Mouse (Mus musculus): ENCODE data around the gene Oaz1. TPM values are rescaled to one million over a fixed set of nuclear protein-coding genes. Genes with fewer than 3 reads are reported as not detected.
A peak's percentile ranks its signal among the peaks of the same experiment; 100 is the strongest.

The Oaz1 gene
- polyA plus RNA-seq, 1 experiment from 2014 or later = 1,701 TPM

DNA sequence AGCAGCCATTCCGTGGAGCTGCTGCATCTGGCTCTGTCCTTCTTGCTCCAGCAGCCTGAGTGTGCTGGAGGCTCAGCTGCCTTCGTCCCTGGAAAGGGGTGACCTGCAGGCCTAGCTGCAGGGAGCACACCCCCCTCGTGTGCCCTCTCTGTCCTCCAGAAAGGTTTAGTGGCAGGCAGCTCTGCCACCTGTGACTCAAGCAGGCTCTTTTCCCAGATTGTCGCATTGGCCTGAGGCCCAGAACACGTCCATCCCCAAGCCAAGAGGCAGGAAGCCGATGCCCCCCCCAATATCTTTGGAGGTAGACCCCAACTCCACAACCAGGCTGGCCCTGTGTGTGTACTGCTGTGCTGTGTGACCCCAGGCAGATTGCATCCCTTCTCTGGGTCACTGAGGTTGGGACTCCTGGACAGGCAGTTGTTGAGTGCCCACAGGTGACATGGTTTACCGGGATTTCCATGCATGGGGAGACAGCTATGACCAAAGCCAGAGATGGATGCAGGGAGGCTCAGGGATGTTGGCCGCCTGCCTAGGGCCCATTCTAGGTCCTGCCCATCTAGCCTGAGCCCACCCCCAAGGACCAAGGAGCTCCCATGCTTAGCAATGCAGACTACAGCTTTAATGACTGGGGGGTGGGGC, 18.7 kb downstream of the Oaz1 start:
- Histone ChIP-seq H3K36me3 (ENCODE audit: control insufficient read depth, insufficient read depth, low read length) (peaks cover 3% of the 10 kb centered on the region), H3K4me1 (ENCODE audit: control insufficient read depth, insufficient read depth, low read length) (peaks cover 5% of the 10 kb centered on the region; the same call in 1 of the 2 replicates), H3K4me2 (ENCODE audit: low read length) (no peak overlapping the region), H3K27me3 (replicated peaks; ENCODE audit: control insufficient read depth, insufficient read depth, low read length) (peaks cover 24% of the 10 kb centered on the region), H3K9me3 (replicated peaks; ENCODE audit: control insufficient read depth, low read length) (no peaks in the 10 kb centered on the region), H3K4me3 (ENCODE audit: low read depth, low read length) (no peak overlapping the region), H3K9ac (ENCODE audit: low read length) (no peak overlapping the region), H3K27ac (ENCODE audit: low read depth, low read length) (no peak overlapping the region)
- no peak for DNase-seq (ENCODE audit: low spot score)
- WGBS = 66% methylated on average over 8 of the region's 8 CpGs
- ATAC-seq = no peak

DNA sequence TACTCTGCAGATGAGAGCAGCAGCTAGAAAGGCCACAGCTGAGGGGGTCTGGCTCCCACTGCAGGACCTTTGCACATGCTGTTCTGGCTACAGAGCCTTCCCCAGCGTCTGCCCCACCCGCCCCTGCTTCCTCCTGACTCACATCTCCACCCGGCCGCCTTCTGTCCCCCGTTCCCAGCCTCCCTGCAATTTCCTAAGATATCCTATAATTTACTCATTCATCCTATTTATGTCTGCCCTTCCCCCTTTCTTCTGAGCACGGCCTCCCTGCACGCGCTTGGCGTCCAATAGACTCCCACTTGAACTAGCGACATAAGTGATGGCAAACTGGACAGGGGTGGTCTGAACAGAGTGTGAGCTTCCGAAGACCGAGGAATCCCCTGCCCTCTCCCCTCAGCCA, 19.3 kb downstream of the Oaz1 start:
- peaks cover 24% of the 10 kb centered on the region for H3K27me3 ChIP-seq (replicated peaks; ENCODE audit: control insufficient read depth, insufficient read depth, low read length)
- no peaks in the 10 kb centered on the region for H3K9me3 ChIP-seq (replicated peaks; ENCODE audit: control insufficient read depth, low read length)
- DNase-seq (ENCODE audit: low spot score) = no peak
- no peak overlapping the region for H3K4me3 ChIP-seq (ENCODE audit: low read depth, low read length)
- no peak overlapping the region for H3K27ac ChIP-seq (ENCODE audit: low read depth, low read length)
- H3K36me3 ChIP-seq (ENCODE audit: control insufficient read depth, insufficient read depth, low read length) = peaks cover 8% of the 10 kb centered on the region
- H3K9ac ChIP-seq (ENCODE audit: low read length) = no peak overlapping the region
- 82% methylated on average over 12 of the region's 12 CpGs for WGBS
- H3K4me2 ChIP-seq (ENCODE audit: low read length) = no peak overlapping the region
- H3K4me1 ChIP-seq (ENCODE audit: control insufficient read depth, insufficient read depth, low read length) = peaks cover 5% of the 10 kb centered on the region; the same call in 1 of the 2 replicates
- ATAC-seq = no peak

DNA sequence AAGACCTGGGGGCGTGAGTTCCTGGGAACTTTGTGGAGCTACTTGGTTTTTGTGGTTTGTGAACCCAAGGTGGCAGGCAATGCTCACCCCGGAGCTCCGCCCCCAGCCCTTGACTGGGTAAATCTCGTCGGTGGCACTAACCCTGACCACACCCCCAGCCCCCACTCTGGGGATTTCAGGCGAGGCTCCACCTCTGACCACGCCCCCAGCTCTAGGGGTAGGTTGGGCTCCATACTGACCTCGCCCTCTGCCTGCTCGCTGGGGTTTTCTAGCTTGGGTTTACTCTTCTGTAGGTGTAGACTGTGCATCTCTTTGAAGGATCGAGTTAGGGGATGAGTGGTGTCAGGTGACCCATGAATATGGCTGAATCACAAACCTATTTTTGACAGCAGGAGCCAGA, 22.1 kb downstream of the Oaz1 start:
- Histone ChIP-seq H3K9ac (ENCODE audit: low read length) (no peak overlapping the region), H3K36me3 (ENCODE audit: control insufficient read depth, insufficient read depth, low read length) (peaks cover 33% of the 10 kb centered on the region), H3K27ac (ENCODE audit: low read depth, low read length) (no peak overlapping the region), H3K4me3 (ENCODE audit: low read depth, low read length) (no peak overlapping the region), H3K27me3 (replicated peaks; ENCODE audit: control insufficient read depth, insufficient read depth, low read length) (peaks cover 16% of the 10 kb centered on the region), H3K9me3 (replicated peaks; ENCODE audit: control insufficient read depth, low read length) (no peaks in the 10 kb centered on the region), H3K4me2 (ENCODE audit: low read length) (no peak overlapping the region), H3K4me1 (ENCODE audit: control insufficient read depth, insufficient read depth, low read length) (peaks cover 3% of the 10 kb centered on the region; the same call in 1 of the 2 replicates)
- ATAC-seq (no peak), DNase-seq (ENCODE audit: low spot score) (no peak)
- 12% methylated on average over 10 of the region's 10 CpGs for WGBS

DNA sequence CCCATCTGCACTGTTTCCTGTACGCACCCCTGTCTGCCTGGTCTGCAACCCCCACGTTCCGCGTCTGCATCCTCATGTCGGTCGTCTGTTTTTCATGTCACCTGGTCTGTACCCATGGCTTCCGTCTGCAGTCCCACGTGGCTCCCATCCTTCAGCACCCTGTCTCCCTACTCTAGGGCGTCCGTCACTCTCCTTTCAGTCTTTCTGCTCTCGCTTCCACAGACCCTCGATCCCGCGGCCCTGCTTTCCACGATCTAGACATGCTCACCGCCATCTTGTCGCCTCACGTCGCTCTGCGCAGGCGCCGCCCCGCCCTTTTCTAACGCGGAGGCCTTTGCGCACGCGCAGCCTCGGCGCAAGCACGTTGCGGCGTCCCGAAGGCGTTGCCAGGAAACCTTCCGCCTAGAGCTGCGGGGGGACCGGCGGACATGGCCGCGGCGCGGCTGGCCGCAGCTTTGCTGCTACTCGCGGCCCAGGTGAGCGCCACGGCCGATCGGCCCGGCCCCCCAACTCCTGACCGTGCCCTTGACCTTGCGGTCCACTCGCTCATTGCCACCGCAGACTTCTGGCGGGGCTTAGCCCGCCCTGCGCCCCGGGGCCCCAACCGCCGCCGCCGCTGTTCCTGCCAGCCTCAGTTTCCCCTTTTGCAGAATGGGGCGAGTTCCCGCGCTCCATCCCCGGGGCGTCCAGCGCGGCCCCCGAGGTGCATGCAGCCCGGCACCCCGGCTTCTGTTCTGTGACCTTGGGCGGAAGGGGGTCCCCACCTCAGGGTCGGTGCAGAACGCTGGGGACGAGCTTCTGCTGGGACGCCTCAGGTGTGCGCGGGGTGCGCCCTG, 28.7 kb downstream of the Oaz1 start, which contains the start of the genes Lsm7 and Sppl2b:
TSS of gene Lsm7 (minus strand) at position 297 of the 836 bp plus-strand sequence.
TSS of gene Sppl2b (plus strand) at position 363 of the 836 bp plus-strand sequence.
- ATAC-seq (peak; percentile 91), DNase-seq (ENCODE audit: low spot score) (peak; percentile 98)
- H3K36me3 ChIP-seq (ENCODE audit: control insufficient read depth, insufficient read depth, low read length) = peaks cover 32% of the 10 kb centered on the region
- H3K4me1 ChIP-seq (ENCODE audit: control insufficient read depth, insufficient read depth, low read length) = peaks cover 14% of the 10 kb centered on the region
- H3K27ac ChIP-seq (ENCODE audit: low read depth, low read length) = peak within 1 kb of the TSS; percentile 81
- peak within 1 kb of the TSS; percentile 99 for H3K4me2 ChIP-seq (ENCODE audit: low read length)
- no peaks in the 10 kb centered on the region for H3K9me3 ChIP-seq (replicated peaks; ENCODE audit: control insufficient read depth, low read length)
- peak within 1 kb of the TSS; percentile 89 for H3K9ac ChIP-seq (ENCODE audit: low read length)
- peak within 1 kb of the TSS; percentile 92 for H3K4me3 ChIP-seq (ENCODE audit: low read depth, low read length)
- no peaks in the 10 kb centered on the region for H3K27me3 ChIP-seq (replicated peaks; ENCODE audit: control insufficient read depth, insufficient read depth, low read length)
- WGBS = under 1% methylated on average over 81 of the region's 81 CpGs

DNA sequence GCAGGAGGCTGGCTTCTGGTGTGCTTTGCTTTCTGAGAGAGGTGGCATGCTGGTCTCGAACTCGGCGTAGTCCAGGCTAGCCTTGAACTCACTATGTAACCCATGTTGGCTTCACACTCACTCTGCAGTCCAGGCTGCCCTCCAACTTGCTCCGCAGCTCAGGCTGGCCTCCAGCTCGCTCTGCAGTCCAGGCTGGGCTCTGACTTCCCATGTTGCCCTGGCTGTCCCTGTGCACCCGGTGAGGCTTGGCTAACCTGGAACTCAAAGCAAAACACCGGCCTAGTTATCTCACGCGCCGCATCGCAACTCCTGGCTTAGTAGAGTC, 29.3 kb downstream of the Oaz1 start:
- Histone ChIP-seq H3K9me3 (replicated peaks; ENCODE audit: control insufficient read depth, low read length) (no peaks in the 10 kb centered on the region), H3K9ac (ENCODE audit: low read length) (peak overlapping the region; percentile 89), H3K27ac (ENCODE audit: low read depth, low read length) (no peak overlapping the region), H3K36me3 (ENCODE audit: control insufficient read depth, insufficient read depth, low read length) (peaks cover 26% of the 10 kb centered on the region), H3K4me3 (ENCODE audit: low read depth, low read length) (peak overlapping the region; percentile 92), H3K4me1 (ENCODE audit: control insufficient read depth, insufficient read depth, low read length) (peaks cover 14% of the 10 kb centered on the region), H3K27me3 (replicated peaks; ENCODE audit: control insufficient read depth, insufficient read depth, low read length) (no peaks in the 10 kb centered on the region), H3K4me2 (ENCODE audit: low read length) (peak overlapping the region; percentile 99)
- ATAC-seq (0 out of 2 replicates have a peak, but pooled peaks have one; percentile 8), DNase-seq (ENCODE audit: low spot score) (no peak)
- WGBS = 21% methylated on average over 11 of the region's 11 CpGs

DNA sequence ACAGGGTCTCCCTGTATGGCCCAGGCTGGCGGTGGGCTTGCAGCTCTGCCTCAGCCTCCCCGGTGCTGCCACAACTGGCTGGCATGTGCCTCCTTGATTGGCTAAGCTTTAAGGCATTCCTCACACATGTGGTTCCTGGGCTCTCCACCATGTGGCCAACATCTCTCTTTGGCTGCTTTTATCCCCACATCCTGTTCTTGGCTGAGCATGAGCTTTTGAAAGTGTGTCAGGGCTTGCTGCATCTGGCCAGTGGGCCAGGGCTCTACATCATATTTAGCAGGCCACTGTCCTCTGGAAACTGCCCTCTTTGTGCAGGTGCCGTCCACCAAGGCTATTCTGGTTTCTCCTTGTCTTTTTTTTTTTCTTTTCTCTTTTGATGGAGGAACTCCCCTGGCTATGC, 29.8 kb downstream of the Oaz1 start:
- no peak for DNase-seq (ENCODE audit: low spot score)
- peak overlapping the region; percentile 89 for H3K9ac ChIP-seq (ENCODE audit: low read length)
- H3K9me3 ChIP-seq (replicated peaks; ENCODE audit: control insufficient read depth, low read length) = no peaks in the 10 kb centered on the region
- H3K27ac ChIP-seq (ENCODE audit: low read depth, low read length) = no peak overlapping the region
- no peaks in the 10 kb centered on the region for H3K27me3 ChIP-seq (replicated peaks; ENCODE audit: control insufficient read depth, insufficient read depth, low read length)
- H3K36me3 ChIP-seq (ENCODE audit: control insufficient read depth, insufficient read depth, low read length) = peaks cover 22% of the 10 kb centered on the region
- H3K4me1 ChIP-seq (ENCODE audit: control insufficient read depth, insufficient read depth, low read length) = peaks cover 14% of the 10 kb centered on the region
- peak overlapping the region; percentile 99 for H3K4me2 ChIP-seq (ENCODE audit: low read length)
- no peak for ATAC-seq
- H3K4me3 ChIP-seq (ENCODE audit: low read depth, low read length) = peak overlapping the region; percentile 92; the same call in 1 of the 2 replicates
- 66% methylated on average over 3 of the region's 3 CpGs for WGBS

DNA sequence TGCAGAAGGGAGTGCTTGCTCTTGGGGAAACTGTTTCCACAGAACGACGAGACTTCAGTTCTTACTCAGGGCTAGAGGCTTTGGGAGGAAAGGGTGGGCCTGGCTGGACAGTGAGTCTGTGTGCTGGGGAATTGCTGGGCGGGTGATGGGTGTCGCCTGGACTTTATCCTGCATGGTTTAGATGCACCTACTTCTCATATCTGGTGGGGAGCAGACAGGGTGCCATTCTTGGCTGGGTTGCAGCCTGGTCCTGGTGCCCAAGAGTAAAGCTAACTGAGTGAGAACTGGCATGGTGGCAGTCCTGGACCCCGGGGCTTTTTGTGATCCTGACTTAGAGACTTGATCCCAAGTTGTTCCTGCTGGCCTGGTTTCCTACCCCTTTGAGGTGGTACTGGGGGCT, 30.5 kb downstream of the Oaz1 start:
- 81% methylated on average over 5 of the region's 5 CpGs for WGBS

DNA sequence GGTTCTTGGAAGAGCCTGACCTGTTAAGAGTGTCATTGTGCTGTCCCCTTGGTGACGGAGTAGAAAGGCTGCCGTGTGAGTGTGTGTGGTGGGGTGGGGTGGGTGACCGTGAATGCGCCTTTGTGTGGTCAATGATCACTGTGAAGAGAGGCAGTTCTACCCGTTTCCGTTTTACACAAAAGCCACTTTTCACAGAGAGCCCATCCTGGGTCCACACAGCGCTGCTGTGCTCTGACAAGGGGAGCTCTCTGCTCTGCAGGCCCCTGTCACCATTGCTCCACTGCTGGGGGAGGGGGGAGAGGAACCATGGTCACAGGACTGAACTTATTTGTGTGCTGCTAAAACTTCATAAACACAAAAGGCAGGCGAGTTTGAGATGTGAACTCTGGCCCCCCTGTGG, 30.9 kb downstream of the Oaz1 start:
- Histone ChIP-seq H3K27ac (ENCODE audit: low read depth, low read length) (no peak overlapping the region), H3K9me3 (replicated peaks; ENCODE audit: control insufficient read depth, low read length) (no peaks in the 10 kb centered on the region), H3K9ac (ENCODE audit: low read length) (0 out of 2 replicates have a peak overlapping the region, but pooled peaks have one; percentile 25), H3K4me2 (ENCODE audit: low read length) (no peak overlapping the region), H3K4me3 (ENCODE audit: low read depth, low read length) (no peak overlapping the region), H3K27me3 (replicated peaks; ENCODE audit: control insufficient read depth, insufficient read depth, low read length) (no peaks in the 10 kb centered on the region), H3K36me3 (ENCODE audit: control insufficient read depth, insufficient read depth, low read length) (peaks cover 20% of the 10 kb centered on the region), H3K4me1 (ENCODE audit: control insufficient read depth, insufficient read depth, low read length) (peaks cover 14% of the 10 kb centered on the region)
- no peak for DNase-seq (ENCODE audit: low spot score)
- no peak for ATAC-seq
- 29% methylated on average over 8 of the region's 8 CpGs for WGBS

More for the DNA sequence above, 30.5 kb downstream of the Oaz1 start:
- no peak overlapping the region for H3K4me2 ChIP-seq (ENCODE audit: low read length)
- H3K27ac ChIP-seq (ENCODE audit: low read depth, low read length) = no peak overlapping the region
- peaks cover 14% of the 10 kb centered on the region for H3K4me1 ChIP-seq (ENCODE audit: control insufficient read depth, insufficient read depth, low read length)
- DNase-seq (ENCODE audit: low spot score) (no peak), ATAC-seq (no peak)
- H3K36me3 ChIP-seq (ENCODE audit: control insufficient read depth, insufficient read depth, low read length) = peaks cover 21% of the 10 kb centered on the region
- H3K9ac ChIP-seq (ENCODE audit: low read length) = peak overlapping the region; percentile 21; the same call in 1 of the 2 replicates
- no peaks in the 10 kb centered on the region for H3K27me3 ChIP-seq (replicated peaks; ENCODE audit: control insufficient read depth, insufficient read depth, low read length)
- H3K4me3 ChIP-seq (ENCODE audit: low read depth, low read length) = no peak overlapping the region
- no peaks in the 10 kb centered on the region for H3K9me3 ChIP-seq (replicated peaks; ENCODE audit: control insufficient read depth, low read length)

Data from forebrain, embryonic 14.5 days (tissue).